Mouse (Mus musculus) heart, postnatal 36 days (tissue): ENCODE measurements at regions not wholly inside any gene's neighbourhood (a gene's known extent, or its start where the extent isn't known, plus 50 kb on each side); places are given as distances from the start of the nearest gene placed in this dataset.

Experiments used
- DNase-seq, 2 experiments: peaks; one replicate each; pipeline ENCODE4 v3.0.0; 2021 to 2022
- intact Hi-C: fragments of 180-260 bp; cut with DNase I; formaldehyde crosslinking; loops from one replicate; pipeline ENCODE4 v1.15.1; 2025

GRCm38 (mm10) chr2:99236968-99237367 is 569.9 kb upstream of the Gm10800 start:
- DNase-seq: peak in 1 of 2 experiments; percentile 4
- intact Hi-C loops: no loop called here
